Mouse (Mus musculus) bone marrow, adult 2 months (tissue): ENCODE measurements around the gene Wnt10a.

Experiments
- CTCF ChIP-seq: fragments of 200-500 bp; IDR thresholded peaks from 2 replicates; pipeline ENCODE4 v1.5.1; 2011; ENCODE audit warnings: low read length, control low read depth; ENCODE audit not compliant: control insufficient read depth, insufficient read depth
- POLR2A ChIP-seq: fragments of 200-500 bp; IDR thresholded peaks from 2 replicates; pipeline ENCODE4 v1.6.1; 2011; ENCODE audit warnings: low read depth, mild to moderate bottlenecking, control low read depth, low read length, borderline replicate concordance; ENCODE audit not compliant: control insufficient read depth

- TF ChIP-seq POLR2A (no peak), CTCF (no peak)
Measured at GRCm38 (mm10) chr1:74805843-74806242, 14.5 kb downstream of the Wnt10a start.
